Mouse (Mus musculus) gastrocnemius, postnatal 14 days (tissue): ENCODE measurements at regions not wholly inside any gene's neighbourhood (a gene's known extent, or its start where the extent isn't known, plus 50 kb on each side); places are given as distances from the start of the nearest gene placed in this dataset.
A peak's percentile ranks its signal among the peaks of the same experiment; 100 is the strongest.

Experiments used
- DNase-seq: peaks from one replicate; pipeline ENCODE4 v3.0.0; 2021; ENCODE audit warnings: mixed read lengths
- intact Hi-C: fragments of 180-260 bp; cut with DNase I; formaldehyde crosslinking; loops from one replicate; pipeline ENCODE4 v1.15.1; 2025; ENCODE audit warnings: low total_unique reads

DNA sequence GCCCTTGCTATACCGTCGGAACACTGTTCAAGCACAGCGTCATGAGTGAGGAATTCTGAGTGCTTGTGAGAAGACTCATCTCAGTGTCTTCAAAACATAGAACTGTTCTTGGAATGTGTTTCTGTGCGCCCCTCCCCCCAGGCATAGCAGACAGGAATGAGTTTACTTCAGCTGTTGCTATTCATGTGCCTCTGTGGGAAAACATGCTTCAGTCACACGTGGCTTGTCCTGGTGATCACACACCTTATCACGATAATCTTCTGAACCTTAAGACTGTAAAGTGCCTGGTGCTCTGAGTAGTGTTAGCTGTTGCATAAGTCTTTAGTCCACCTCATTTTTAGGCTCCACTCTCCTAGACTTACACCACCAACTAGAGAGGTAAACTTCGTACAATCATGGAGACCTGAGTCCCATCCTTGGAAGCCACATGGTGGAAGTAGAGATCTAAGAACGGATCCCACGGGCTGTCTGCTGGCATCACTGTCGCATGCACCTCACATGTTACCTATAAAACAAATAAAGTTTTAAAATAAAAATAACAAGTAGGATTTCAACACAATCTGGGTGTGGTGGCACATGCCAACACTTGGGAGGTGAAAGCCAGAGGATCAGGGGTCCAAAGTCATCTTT, 1143.8 kb downstream of the 4930447A16Rik start:
- DNase-seq = no peak
- intact Hi-C loops = no loop called here

DNA sequence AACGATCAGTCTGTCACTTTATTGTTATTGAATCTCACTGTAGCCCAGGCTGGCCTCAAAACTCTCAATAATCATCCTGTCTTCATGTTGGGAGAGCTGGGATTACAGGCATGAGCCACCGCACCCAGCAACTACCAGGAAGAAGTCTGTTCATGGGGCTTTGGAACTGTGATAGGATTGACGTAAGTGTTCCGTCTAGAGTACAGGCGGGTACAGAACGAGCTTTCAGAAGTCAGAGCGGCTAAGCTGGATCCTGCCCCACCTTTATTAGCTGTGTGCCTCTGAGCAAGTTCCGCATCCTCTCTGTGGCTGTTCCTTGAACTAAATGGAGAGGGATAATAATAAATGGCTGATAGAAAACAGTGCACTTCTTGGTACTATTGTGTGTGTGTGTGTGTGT, 1144.8 kb downstream of the 4930447A16Rik start:
- intact Hi-C loops = no loop called here
- no peak for DNase-seq

DNA sequence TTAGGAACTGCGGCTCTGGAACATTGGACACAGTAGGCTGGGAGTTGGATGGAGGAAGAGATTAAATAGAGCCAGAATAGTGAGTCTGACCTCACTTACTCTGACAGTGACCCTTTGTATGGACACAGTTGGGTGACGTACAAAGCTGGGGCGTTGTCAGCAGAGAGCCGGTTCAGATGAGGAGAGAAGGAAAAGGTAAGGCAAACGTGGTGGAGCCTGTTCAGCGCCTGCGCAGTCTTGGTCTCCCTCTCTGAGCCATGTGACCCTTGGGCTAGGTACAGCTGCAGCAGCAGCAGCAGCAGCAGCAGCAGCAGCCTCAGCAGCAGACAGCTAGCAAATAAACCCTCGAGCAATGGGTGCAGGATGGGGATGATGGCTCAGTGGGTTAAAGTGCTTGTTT, 1145.4 kb downstream of the 4930447A16Rik start:
- intact Hi-C loops = no loop called here
- DNase-seq = no peak

DNA sequence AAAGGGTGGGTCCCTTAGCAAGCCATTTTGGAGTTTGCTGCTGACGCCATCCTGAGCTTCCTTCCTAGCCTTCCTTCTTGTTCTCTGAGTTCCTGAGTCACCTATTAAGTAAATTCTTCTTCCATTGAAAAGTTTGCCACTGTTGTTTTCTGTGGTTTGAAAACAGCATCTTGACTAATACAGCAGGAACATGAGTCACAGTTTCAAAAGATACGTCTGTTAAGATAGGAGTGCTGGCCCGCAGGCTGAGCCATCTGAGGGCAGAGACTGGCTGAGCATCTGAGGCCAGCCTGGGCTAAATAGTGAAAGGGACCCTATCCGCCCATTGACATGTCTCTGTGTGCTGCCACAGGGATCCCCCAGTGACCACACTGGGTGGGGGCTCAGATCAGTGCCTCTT, 1147.3 kb downstream of the 4930447A16Rik start:
- intact Hi-C loops = no loop called here
- DNase-seq = no peak

DNA sequence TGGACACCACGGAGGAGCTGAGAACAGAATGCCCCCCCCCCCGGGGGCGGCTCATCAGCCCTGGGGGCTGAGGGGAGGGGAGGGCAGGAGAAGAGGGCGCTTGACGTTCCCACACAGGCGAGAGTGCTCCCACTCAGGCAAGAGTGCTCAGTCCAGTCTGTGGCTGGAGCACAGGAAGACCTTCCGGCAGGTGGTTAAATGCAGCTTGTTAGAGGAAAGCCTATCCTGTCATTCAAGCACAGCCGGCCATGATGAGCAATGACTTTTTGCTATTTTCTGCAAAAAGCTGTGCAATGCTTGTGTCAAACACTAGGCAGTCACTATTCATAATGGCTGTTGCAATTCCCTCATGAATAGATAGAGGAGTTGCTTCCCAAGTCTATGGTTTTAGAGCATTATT, 1149.1 kb downstream of the 4930447A16Rik start:
- no peak for DNase-seq
- intact Hi-C loops = no loop called here

DNA sequence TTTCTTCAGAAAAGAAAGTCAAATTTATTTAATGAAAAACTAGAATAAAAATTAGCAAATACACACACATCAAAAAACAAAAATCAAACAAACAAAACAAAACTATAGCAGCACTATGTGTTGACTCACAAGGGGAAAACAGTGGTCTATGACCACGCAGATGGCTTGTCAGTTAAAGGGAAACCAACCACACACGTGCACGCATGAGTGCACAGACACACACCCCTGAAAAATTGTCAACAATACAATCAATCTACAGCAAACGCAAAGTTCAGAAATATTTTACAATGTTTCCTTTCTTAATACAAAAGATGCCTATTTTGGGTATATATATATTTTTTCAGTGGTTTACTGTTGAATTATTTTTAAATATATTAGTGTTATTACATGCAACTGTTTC, 1149.9 kb downstream of the 4930447A16Rik start:
- intact Hi-C loops = no loop called here
- DNase-seq = no peak

DNA sequence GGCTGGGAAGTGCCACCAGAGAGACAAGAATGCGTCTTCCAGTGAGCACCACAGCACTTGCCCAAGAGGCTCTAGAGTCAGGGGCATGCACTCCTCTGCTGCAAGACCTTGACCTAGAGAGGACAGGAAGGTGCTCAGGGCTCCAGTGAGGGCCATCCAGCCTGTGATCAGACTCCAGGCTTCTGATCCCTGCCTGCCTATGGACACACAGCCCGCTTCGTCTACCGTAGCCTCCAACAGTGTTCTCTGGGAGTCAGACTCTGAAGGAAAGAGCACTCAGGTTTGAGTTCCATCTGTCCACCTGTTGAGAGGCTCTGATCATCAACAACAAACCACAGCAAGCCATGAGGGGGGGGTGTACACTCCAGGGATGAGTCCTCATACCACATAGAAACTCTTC, 1152.3 kb downstream of the 4930447A16Rik start:
- intact Hi-C loops = no loop called here
- no peak for DNase-seq

DNA sequence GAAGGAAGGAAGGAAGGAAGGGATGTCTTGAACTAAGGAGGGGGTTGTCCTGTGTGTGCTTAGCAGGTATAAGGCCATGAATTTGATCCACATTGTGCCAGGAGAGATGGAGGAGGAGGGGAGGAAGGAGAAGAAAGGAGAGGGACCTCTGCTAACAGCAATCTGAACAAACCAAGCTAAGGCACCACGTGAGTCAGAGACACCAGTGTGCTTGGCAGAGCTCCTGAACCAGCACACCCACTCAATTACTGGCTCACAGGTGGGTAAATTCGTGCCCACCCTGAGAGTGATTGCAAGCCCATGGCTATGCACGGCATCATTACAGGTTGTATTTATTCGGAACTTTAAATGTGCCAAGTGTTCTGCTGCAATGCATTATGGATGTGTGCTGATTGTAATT, 1154.1 kb downstream of the 4930447A16Rik start:
- intact Hi-C loops = no loop called here
- DNase-seq = no peak

DNA sequence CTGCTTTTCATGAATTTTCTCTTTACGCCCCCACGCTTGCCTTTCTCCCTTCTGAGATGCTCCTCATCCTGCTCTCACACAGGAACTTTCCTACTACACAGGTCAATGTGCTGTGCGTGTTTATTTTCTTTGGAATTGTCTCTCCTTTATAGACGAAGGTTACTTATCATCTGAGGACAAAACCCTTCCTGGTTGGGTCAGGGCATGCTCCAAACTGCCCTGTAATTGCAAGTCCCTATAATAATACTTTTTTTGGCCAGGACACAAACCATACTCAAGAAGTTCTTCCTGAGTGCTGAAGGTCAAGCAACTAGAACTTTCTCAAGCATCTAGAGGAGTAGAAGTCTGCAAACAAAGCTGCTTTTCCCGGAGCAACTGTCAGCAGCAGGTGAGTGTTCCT, 1158.1 kb downstream of the 4930447A16Rik start:
- no peak for DNase-seq
- intact Hi-C loops = no loop called here

DNA sequence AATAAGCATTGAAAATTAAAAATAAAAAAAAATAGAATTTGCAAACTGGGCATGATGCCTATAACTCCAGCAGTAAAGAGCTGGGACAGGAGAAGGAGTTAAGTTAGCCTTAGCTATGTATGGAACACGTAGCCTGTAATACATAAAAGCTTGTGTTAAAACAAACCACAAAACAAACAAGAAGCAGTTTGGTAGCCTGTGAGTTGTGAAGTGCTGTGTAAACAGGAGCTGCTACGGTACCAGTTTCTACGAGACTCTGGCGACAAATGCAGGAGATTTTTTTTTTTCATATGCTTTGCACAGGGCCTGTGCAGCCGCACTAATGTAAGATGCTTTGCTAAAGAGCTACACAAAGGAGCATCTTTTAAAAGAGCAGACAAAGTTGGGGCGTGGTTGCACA, 1159.1 kb downstream of the 4930447A16Rik start:
- DNase-seq = no peak
- intact Hi-C loops = no loop called here

DNA sequence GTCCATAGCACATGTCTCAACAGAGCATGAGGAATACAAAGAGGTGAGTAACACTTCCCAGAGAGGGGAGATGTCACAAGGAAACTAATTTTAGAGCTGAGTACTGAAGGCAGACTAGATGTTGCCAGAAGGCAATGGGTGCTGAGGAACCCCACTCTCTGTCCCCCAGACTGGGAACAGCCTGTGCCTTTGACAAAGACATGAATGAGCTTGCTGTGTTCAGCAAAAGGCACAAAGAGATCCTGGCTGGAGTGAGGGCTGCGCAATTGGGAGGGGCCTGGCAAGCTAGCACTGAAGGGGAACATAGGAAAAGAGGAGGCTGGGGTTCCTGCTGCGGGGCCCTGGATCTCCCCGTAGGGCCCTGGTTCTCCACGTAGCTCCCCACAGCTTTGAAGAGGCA, 1160.3 kb downstream of the 4930447A16Rik start:
- intact Hi-C loops = no loop called here
- no peak for DNase-seq

DNA sequence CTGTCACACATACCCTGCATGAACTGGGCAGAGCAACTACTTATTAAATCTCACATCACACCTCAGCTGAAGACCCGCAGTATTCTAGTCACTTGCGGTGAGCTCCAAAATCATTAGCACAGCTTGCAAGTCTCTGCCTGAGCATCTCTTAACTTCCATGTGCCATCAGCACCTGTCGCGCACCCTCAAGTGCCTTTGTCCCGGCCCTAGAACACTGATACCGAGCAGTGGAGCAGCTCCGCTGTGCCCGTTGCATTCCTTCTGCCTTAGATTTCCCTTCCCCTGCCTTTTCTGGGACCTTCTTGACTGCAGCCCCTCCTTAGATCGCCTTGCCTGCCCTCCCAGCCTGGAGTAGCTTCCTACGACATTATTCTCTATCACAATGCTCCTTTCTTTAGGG, 1161.2 kb downstream of the 4930447A16Rik start:
- intact Hi-C loops = no loop called here
- no peak for DNase-seq

DNA sequence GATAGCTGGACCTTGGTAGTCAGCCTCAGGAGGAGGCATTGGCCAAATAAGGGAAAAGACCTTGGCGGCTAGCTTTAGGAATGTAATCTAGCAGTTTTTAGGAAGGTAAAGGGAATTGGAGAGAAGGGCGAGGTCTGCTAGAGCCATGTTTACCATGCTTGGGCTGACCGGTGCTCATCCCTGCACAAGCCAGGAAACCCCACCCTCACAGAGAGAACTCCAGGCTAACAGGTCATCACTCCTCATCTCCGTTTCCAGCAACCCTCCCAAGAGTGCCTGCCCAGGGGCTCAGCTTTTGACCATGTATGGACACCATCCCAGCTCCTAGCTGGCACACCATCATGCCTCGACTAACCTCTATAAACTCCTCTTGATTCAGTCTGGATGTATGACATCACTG, 1162.9 kb downstream of the 4930447A16Rik start:
- no peak for DNase-seq
- intact Hi-C loops = no loop called here

DNA sequence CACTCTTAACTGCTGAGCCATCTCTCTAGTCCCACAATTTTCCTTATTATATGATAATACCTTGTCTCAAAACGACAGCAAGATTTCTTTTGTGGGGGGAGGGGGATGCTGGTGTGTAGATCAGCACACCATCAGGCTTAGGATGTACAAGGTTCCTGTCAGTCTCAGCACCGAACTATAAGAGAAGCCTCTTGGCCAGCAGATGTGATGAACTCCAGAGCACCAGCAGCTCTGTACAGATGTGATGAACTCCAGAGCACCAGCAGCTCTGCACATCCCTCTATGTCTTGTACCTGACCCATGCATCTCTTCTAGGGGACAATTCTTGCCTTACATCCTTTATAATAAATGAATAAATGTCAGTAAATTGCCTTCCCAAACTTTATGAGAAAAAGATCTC, 1163.7 kb downstream of the 4930447A16Rik start:
- intact Hi-C loops = no loop called here
- no peak for DNase-seq

DNA sequence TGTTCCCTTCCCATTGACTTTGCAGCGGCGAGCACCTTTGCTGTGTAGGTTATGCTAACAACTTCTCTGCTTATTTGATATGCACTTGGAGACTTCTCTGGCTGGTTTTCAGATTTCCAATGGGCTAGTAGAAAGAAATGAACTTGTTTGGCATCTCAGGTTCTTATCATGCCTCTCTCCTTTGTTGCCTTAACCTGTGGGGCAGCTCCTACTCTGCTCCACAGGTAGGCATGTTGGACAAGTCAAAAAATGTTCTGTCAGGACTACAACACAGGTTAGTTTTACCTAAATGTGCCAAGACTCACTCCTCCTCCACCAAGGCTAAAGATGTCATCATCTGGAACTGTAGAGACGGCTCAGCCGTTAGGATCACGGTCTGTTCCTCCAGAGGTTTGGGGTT, 1164.3 kb downstream of the 4930447A16Rik start:
- intact Hi-C loops = no loop called here
- DNase-seq = no peak

DNA sequence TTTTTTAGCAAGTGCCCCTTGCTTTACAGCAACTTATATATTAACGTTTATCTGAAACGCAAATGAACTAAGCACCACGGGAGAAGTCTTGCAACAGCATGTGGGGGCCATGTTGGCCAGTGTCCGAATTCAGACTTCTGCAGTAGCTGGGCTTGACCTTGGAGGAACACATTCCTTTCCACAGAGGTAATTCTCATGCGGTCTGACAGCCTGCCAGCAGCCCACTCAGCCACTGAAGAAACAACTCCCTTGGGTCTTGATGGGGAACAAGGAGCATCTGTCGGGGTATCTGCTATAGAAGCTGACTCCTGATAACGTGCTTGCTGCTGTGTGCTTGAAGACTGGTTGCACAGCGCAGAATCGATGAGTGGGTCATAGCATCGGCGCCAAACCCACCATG, 1168.7 kb downstream of the 4930447A16Rik start:
- DNase-seq = peak; percentile 21
- intact Hi-C loops = no loop called here

DNA sequence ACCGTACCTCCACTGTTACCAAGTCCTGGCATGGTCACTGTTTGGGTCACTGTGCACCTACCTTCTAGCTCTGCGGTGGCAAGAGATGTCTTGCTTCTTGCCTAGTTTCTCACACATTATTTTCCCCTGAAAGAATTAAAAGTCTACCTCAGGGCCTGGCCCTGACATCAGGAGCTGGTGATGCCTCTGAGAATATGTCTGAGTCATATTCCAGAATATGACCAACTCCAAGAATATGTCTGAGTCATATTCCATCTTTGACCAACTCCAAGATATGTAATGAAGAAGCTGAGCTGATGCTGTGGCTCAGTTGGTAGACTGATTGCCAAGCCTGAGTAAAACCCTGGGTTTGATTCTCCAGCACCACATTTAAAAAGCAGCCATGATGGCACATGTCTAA, 1169.4 kb downstream of the 4930447A16Rik start:
- intact Hi-C loops = no loop called here
- DNase-seq = no peak

DNA sequence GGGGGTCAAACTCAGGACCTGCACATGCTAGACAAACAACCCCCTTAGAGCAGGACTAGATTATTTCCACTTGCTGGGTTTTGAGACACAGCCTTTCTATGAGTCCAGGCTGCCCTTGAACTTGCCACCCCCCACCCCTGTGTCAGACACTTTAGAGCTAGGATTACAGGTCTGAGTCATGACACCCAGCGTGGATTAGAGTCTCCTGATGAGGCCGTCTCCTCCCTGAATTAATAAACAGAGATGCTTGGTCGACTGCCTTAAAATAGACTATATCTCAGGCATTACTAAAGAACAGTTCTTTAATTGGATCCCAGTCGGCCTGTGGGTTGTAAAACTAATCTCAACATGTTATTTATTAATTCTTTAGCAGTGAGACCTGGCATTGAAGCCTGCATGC, 1170.5 kb downstream of the 4930447A16Rik start:
- intact Hi-C loops = no loop called here
- DNase-seq = no peak

DNA sequence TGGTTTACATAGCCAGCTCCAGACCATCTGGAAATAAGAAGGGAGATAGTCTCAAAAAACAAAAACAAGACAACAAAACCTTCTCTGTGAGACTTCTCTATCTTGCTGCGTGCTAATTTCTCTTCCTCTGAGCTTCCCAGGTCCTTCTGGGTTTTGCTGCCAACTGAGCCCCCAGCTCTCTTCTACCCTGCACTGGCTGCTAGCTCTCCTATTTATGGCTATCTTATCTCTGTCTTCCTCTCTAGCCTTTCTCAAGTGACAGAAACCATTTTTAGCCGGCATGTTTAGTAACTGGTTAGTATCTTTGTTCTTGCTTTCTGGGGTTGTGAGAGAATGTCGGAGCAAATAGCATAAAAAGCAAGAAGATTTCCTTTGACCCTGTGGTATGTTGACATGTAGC, 1172.1 kb downstream of the 4930447A16Rik start:
- intact Hi-C loops = no loop called here
- DNase-seq = no peak

DNA sequence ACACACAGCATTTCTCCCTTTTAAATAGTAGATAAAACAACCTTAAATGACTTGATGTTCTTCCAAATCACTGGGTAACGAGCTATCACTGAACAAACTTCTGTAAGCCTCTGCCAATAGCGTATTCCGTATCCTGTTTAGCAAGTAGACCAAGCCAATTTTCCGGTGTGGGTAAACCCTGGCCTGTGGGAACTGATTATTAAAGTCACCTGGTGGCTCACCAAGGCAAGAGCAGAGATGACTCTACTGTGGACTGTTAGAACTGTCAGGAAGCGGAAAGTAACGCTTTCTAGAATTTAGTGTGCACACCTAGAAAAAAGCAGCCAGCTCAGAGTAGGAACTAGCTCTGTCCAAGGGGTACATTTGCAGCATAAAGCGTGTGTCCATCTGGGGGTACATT, 1176.1 kb downstream of the 4930447A16Rik start:
- DNase-seq = no peak
- intact Hi-C loops = no loop called here

DNA sequence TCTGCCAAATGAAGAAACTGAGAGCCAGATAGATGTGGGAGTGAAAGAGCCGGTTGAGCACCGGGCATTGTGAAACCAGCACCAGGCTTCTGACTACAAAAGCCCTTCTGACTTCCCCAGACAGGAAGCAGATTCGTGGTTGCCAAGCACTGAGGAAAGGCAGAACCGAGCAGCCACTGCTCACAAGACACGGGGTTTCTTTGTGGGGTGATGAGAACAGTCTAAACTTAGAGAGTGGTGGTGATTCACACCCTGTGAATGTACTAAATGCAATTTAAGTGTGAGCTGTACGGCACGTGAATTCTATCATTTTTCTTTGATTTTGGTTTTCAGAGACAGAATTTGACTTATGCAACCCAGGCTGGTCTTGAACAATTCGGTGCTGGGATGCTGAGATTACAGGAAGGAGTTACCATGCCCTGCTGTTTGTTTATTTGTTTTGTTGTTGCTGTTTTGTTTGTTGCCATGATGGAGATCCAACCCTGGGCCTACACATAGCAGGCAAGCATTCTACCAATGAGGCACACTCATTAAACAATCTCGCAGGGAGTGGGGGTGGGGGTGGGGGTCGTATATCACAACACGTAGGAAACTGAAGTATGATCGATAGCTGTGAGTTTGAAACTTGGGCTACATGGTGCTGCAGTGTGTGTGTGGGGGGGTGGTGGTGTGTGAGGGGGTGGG, 1177.0 kb downstream of the 4930447A16Rik start:
- intact Hi-C loops = no loop called here
- peak; percentile 11 for DNase-seq

DNA sequence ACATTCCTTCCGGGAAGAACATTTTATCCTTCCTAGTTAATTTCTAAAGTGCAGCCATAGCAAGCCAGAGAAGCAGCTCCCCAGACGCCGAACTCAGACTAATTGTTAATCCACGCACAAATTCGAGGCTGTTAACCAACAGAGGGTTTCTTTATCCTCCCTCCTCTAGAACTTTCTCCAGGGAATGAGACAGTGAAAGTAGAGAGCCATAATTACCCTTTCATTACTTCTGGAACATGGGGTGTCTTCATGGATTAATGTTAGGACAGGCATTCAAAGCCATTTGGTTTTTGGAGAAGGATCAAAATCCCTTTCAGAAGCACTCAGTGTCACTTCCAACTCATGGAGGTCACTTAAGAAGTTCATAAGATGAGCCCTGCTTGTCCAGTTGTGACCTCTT, 1178.6 kb downstream of the 4930447A16Rik start:
- no peak for DNase-seq
- intact Hi-C loops = no loop called here
